ENCODE assay signal across 10 mouse cellular contexts in genomic region chr1:125382622-125383021, GRCm38 (mm10). TPM values are rescaled to one million over a fixed set of nuclear protein-coding genes. Genes with fewer than 3 reads are reported as not detected.
DNase-seq lines count a peak whose midpoint lies in the region; ATAC-seq and TF ChIP-seq lines count a peak whose summit lies in the region.
"Had no signal": no experiment of that assay in that cellular context is flagged by ENCODE, and none has a peak within 500 bp of the region (broad histone marks: within the 10 kb centered on the region; RNA-seq: fewer than 3 reads in every experiment).

No protein-coding gene starts in this region.

- H3K9me3 ChIP-seq in intestine, postnatal 0 days (ENCODE audit: control insufficient read depth): no peaks in the 10 kb centered on the region
- H3K9me3 ChIP-seq in intestine, embryonic 15.5 days: no peaks in the 10 kb centered on the region
- no peaks in the 10 kb centered on the region for H3K9me3 ChIP-seq in forebrain, embryonic 11.5 days (ENCODE audit: control insufficient read depth, low read length)

- no peaks in the 10 kb centered on the region for H3K36me3 ChIP-seq in intestine, postnatal 0 days (ENCODE audit: control insufficient read depth, insufficient read depth)
- no peaks in the 10 kb centered on the region for H3K36me3 ChIP-seq in intestine, embryonic 15.5 days
- no peaks in the 10 kb centered on the region for H3K36me3 ChIP-seq in forebrain, embryonic 11.5 days (ENCODE audit: control insufficient read depth, insufficient read depth, low read length)

- 62% methylated on average over 6 of the region's 6 CpGs for WGBS in intestine, postnatal 0 days
- 61% methylated on average over 6 of the region's 6 CpGs for WGBS in intestine, embryonic 15.5 days
- 64% methylated on average over 6 of the region's 6 CpGs for WGBS in forebrain, embryonic 11.5 days

- H3K4me2 ChIP-seq in intestine, postnatal 0 days (replicated peaks; ENCODE audit: low read depth): no peak overlapping the region
- no peak overlapping the region for H3K4me2 ChIP-seq in intestine, embryonic 15.5 days (replicated peaks)
- no peak overlapping the region for H3K4me2 ChIP-seq in forebrain, embryonic 11.5 days (ENCODE audit: low read depth, low read length, severe bottlenecking)

- peak; percentile 26 for DNase-seq in brain, adult 2 months (ENCODE audit: low read depth, low spot score)
- peak; percentile 32 for DNase-seq in lung, postnatal 25 days (ENCODE audit: low spot score)
- DNase-seq in cerebellum, adult 9-11 months: no peak
- no peak for DNase-seq in forebrain, embryonic 11.5 days (ENCODE audit: low spot score)
- no peak for DNase-seq in urinary bladder, postnatal 10 days (ENCODE audit: low spot score)

- H3K27me3 ChIP-seq in intestine, postnatal 0 days (replicated peaks; ENCODE audit: control insufficient read depth, insufficient read depth, low read length): no peaks in the 10 kb centered on the region
- no peaks in the 10 kb centered on the region for H3K27me3 ChIP-seq in intestine, embryonic 15.5 days (replicated peaks)
- no peaks in the 10 kb centered on the region for H3K27me3 ChIP-seq in forebrain, embryonic 11.5 days (ENCODE audit: control insufficient read depth, insufficient read depth, low read length)

- H3K27ac ChIP-seq in intestine, postnatal 0 days (ENCODE audit: low read depth, low read length): no peak overlapping the region
- no peak overlapping the region for H3K27ac ChIP-seq in intestine, embryonic 15.5 days
- no peak overlapping the region for H3K27ac ChIP-seq in forebrain, embryonic 11.5 days (ENCODE audit: low read depth, low read length)
- H3K27ac ChIP-seq: hindbrain, postnatal 0 days had no signal

- no peak for ATAC-seq in intestine, postnatal 0 days
- ATAC-seq in intestine, embryonic 15.5 days: no peak
- peak; percentile 56 for ATAC-seq in CD4-positive, CD25-positive, alpha-beta regulatory T cell, adult 4 months
- no peak for ATAC-seq in forebrain, embryonic 11.5 days (replicated peaks; ENCODE audit: low FRiP score)
- ATAC-seq: hindbrain, postnatal 0 days had no signal

- no peak overlapping the region for H3K4me3 ChIP-seq in intestine, postnatal 0 days (ENCODE audit: low read depth, low read length)
- H3K4me3 ChIP-seq in intestine, embryonic 15.5 days (replicated peaks): no peak overlapping the region
- no peak overlapping the region for H3K4me3 ChIP-seq in forebrain, embryonic 11.5 days (ENCODE audit: low read depth, low read length)
- H3K4me3 ChIP-seq: erythroblast, embryonic 14.5 days had no signal

- no peak overlapping the region for H3K9ac ChIP-seq in intestine, postnatal 0 days (ENCODE audit: low read depth, low read length)
- H3K9ac ChIP-seq in intestine, embryonic 15.5 days: no peak overlapping the region
- no peak overlapping the region for H3K9ac ChIP-seq in forebrain, embryonic 11.5 days (ENCODE audit: low read length)

- no peaks in the 10 kb centered on the region for H3K4me1 ChIP-seq in intestine, postnatal 0 days (replicated peaks; ENCODE audit: control insufficient read depth, insufficient read depth, low read length)
- no peaks in the 10 kb centered on the region for H3K4me1 ChIP-seq in intestine, embryonic 15.5 days (replicated peaks)
- H3K4me1 ChIP-seq in forebrain, embryonic 11.5 days (replicated peaks; ENCODE audit: control insufficient read depth, insufficient read depth, low read length): no peaks in the 10 kb centered on the region

- TF ChIP-seq CTCF in intestine, postnatal 0 days (IDR thresholded peaks at IDR 0.05; ENCODE audit: low read depth): peak; percentile 37

RNA-seq across cellular contexts. Expression of gene Actr3, which starts 52.9 kb away (rescaled TPM):
- polyA plus RNA-seq in intestine, postnatal 0 days (2015; fragmentation: Nextera tagmentation; extraction: Ambion mirVana): 223 and 234 TPM in 2 replicates
- polyA plus RNA-seq in intestine, embryonic 15.5 days (2015; fragmentation: Nextera tagmentation; extraction: Ambion mirVana): 342 and 356 TPM in 2 replicates
- 100 to 1,000 TPM; 428 to 528 TPM for polyA plus RNA-seq in CD4-positive, CD25-positive, alpha-beta regulatory T cell, adult 4 months (2017; shearing (Covaris generic))
- 242 and 255 TPM in 2 replicates for polyA plus RNA-seq in forebrain, embryonic 11.5 days (2014; fragmentation: Nextera tagmentation; extraction: Ambion mirVana)

Comparison
In these comparisons a context has a peak if more than half of its experiments do, and no peak if none do; other contexts are left out.
1. DNase-seq: peak in brain, adult 2 months (single experiment) and lung, postnatal 25 days (single experiment); none in cerebellum, adult 9-11 months (single experiment), forebrain, embryonic 11.5 days (single experiment) and urinary bladder, postnatal 10 days (single experiment).